Mouse (Mus musculus) midbrain, embryonic 12.5 days (tissue): ENCODE data around the gene Olfr921. TPM values are rescaled to one million over a fixed set of nuclear protein-coding genes. Genes with fewer than 3 reads are reported as not detected.

Experiments
- polyA plus RNA-seq: library from polyadenylated mRNA; unstranded; fragments of >200 nt; fragmentation: Nextera tagmentation; extraction: Ambion mirVana; gene quantifications from 2 replicates; pipeline ENCODE4 v1.2.1, GENCODE M21; 2016

Olfr921 gene
- polyA plus RNA-seq, 1 experiment from 2014 or later = not detected

Other genes starting within 250 kb of the Olfr921 start
- not detected in 2 replicates for gene Olfr910, start 235.2 kb upstream of the Olfr921 start, polyA plus RNA-seq
- not detected in 2 replicates for gene Olfr912, start 192.9 kb upstream of the Olfr921 start, polyA plus RNA-seq
- gene Olfr913, start 180.3 kb upstream of the Olfr921 start, polyA plus RNA-seq = not detected in 2 replicates
- not detected in 2 replicates for gene Olfr914, start 168.0 kb upstream of the Olfr921 start, polyA plus RNA-seq
- gene Olfr916, start 113.2 kb upstream of the Olfr921 start, polyA plus RNA-seq = not detected in 2 replicates
- not detected in 2 replicates for gene Olfr917, start 107.2 kb upstream of the Olfr921 start, polyA plus RNA-seq
- gene Olfr918, start 98.5 kb upstream of the Olfr921 start, polyA plus RNA-seq = not detected in 2 replicates
- gene Olfr919, start 69.4 kb upstream of the Olfr921 start, polyA plus RNA-seq = not detected in 2 replicates
- gene Vwa5a, start 54.8 kb upstream of the Olfr921 start, polyA plus RNA-seq = 7.9 and 9.0 TPM in 2 replicates
- not detected in 2 replicates for gene Olfr920, start 20.8 kb upstream of the Olfr921 start, polyA plus RNA-seq
- not detected in 2 replicates for gene Olfr922, start 41.5 kb downstream of the Olfr921 start, polyA plus RNA-seq
- gene Olfr923, start 53.5 kb downstream of the Olfr921 start, polyA plus RNA-seq = not detected in 2 replicates
- gene Olfr924, start 71.4 kb downstream of the Olfr921 start, polyA plus RNA-seq = not detected in 2 replicates
- not detected in 2 replicates for gene Olfr26, start 82.0 kb downstream of the Olfr921 start, polyA plus RNA-seq
- gene Olfr926, start 104.1 kb downstream of the Olfr921 start, polyA plus RNA-seq = not detected in 2 replicates
- gene Olfr930, start 156.7 kb downstream of the Olfr921 start, polyA plus RNA-seq = not detected in 2 replicates
- gene Olfr933, start 199.2 kb downstream of the Olfr921 start, polyA plus RNA-seq = not detected in 2 replicates
- gene Olfr934, start 215.2 kb downstream of the Olfr921 start, polyA plus RNA-seq = not detected in 2 replicates
- gene Olfr935, start 226.6 kb downstream of the Olfr921 start, polyA plus RNA-seq = not detected in 2 replicates